Mouse (Mus musculus): Measurements from ENCODE around the gene Hdac7. TPM values are rescaled to one million over a fixed set of nuclear protein-coding genes. Genes with fewer than 3 reads are reported as not detected.

The Hdac7 gene
- polyA plus RNA-seq, 1 experiment, result 29.9 TPM

DNA sequence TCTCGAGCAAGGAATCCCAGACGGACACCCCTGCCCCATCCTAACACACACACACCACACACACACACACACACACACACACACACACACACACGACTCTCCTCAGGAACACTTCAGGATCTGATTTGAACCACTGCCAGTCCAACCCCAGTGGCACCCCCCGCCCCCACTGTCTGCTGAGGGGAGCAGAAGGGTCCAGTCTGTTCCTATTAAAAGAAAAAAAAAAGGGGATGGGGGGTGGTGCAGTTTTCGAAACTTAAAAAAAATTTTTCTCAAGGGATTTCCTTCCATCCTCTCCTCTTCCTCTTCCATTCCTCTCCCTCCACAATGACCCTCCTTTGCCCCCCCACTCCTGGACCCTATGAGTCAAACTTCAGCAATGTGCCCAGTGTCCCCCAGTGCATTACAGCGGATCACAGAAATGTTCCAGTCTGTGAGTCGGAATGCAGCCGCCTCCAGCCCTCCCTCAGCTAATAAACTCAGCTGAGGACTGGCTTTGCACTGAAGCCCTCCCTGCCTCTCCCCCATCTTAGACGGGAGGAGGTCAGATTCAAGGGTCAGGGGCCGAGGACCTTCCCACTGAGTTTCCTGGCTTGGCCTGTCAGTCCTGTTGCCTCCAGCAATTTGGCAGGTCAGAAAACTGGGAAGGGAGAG is 12.2 kb downstream of the Hdac7 start:
- 30% methylated on average over 10 of the region's 10 CpGs for WGBS
- H3K4me3 ChIP-seq (ENCODE audit: low read depth, low read length), result peak overlapping the region; percentile 64
- H3K27ac ChIP-seq (ENCODE audit: insufficient read depth, low read depth, low read length), result peak overlapping the region; percentile 70
- no peak for TF ChIP-seq CTCF (IDR thresholded peaks at IDR 0.05; ENCODE audit: extremely low read depth, insufficient read length, insufficient replicate concordance, low read depth, low read length)
- H3K27me3 ChIP-seq (ENCODE audit: control insufficient read depth, insufficient read depth, low read length), result no peaks in the 10 kb centered on the region
- no peaks in the 10 kb centered on the region for H3K36me3 ChIP-seq (ENCODE audit: control insufficient read depth, insufficient read depth, low read length)
- H3K4me1 ChIP-seq (ENCODE audit: control insufficient read depth, insufficient read depth, insufficient read length, low read length), result peaks cover 18% of the 10 kb centered on the region; the same call in 1 of the 2 replicates

DNA sequence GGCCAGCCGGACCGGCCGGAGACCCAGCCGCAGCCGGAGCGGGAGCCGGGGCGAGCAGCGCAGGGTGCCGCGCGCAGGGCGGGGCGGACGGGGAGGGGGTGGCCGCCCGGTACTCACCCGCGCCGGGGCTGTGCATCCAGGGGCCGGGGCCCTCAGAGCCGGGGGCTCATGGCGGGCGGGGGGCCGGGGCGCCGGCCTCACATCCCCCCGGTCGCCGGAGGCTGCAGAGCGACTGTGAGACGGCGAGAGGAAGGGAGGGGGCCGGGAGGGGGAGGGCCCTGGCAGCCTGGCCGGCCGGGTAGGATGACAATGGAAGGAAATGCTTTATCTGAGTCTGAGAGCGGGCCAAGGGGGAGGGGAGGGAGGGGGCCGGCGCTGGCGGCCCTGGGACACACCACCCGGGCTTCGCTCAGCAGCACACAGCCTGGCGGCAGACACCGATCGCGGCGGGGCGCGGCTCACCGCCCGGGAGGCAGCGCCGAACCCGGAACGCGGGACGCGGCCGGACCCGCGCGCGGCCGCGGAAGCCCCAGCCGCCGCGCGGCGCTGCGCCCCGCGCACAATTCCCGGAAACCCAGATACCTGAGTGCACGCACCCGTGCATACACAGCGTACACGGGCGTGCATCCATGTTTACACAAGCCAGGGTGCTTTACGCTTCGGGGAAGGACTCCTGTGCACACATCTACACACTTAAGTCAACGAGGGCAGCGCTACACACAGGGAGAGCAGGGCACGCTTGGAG is 12.9 kb downstream of the Hdac7 start:
- peak overlapping the region; percentile 70 for H3K27ac ChIP-seq (ENCODE audit: insufficient read depth, low read depth, low read length)
- peak overlapping the region; percentile 64 for H3K4me3 ChIP-seq (ENCODE audit: low read depth, low read length)
- TF ChIP-seq CTCF (IDR thresholded peaks at IDR 0.05; ENCODE audit: extremely low read depth, insufficient read length, insufficient replicate concordance, low read depth, low read length) (no peak), POLR2A (IDR thresholded peaks at IDR 0.05; ENCODE audit: low read depth, low read length) (no peak)
- under 1% methylated on average over 84 of the region's 84 CpGs for WGBS
- peaks cover 14% of the 10 kb centered on the region; the same call in 1 of the 2 replicates for H3K4me1 ChIP-seq (ENCODE audit: control insufficient read depth, insufficient read depth, insufficient read length, low read length)
- no peaks in the 10 kb centered on the region for H3K27me3 ChIP-seq (ENCODE audit: control insufficient read depth, insufficient read depth, low read length)
- H3K36me3 ChIP-seq (ENCODE audit: control insufficient read depth, insufficient read depth, low read length), result no peaks in the 10 kb centered on the region

DNA sequence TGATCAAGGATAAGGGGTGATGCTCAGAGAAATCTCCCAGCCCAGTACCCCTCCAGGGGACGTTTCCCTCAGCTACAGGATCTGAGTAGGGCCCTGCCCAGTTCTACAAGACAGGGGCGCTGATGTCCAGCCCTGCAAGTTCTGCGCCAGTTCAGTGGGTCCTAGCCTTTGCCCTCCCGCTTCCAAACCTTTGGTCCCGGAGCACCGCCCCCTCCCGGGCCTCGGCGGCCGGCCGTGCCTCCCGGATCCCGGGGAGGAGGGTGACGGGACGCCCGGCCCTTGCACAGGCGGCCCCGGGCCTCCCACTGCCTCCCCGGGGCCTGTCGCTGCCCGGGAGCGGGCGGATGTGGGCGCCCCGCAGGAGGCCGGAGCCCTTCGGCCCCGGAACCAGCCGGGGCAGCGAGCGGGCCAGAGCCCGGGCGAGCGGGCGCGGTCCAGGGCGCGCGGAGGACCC is 13.5 kb downstream of the Hdac7 start:
- TF ChIP-seq CTCF (IDR thresholded peaks at IDR 0.05; ENCODE audit: extremely low read depth, insufficient read length, insufficient replicate concordance, low read depth, low read length) (no peak), POLR2A (IDR thresholded peaks at IDR 0.05; ENCODE audit: low read depth, low read length) (no peak)
- peaks cover 16% of the 10 kb centered on the region; the same call in 1 of the 2 replicates for H3K4me1 ChIP-seq (ENCODE audit: control insufficient read depth, insufficient read depth, insufficient read length, low read length)
- WGBS, result under 1% methylated on average over 39 of the region's 39 CpGs
- peak overlapping the region; percentile 64 for H3K4me3 ChIP-seq (ENCODE audit: low read depth, low read length)
- peak overlapping the region; percentile 45 for H3K27ac ChIP-seq (ENCODE audit: insufficient read depth, low read depth, low read length)
- no peaks in the 10 kb centered on the region for H3K27me3 ChIP-seq (ENCODE audit: control insufficient read depth, insufficient read depth, low read length)
- H3K36me3 ChIP-seq (ENCODE audit: control insufficient read depth, insufficient read depth, low read length), result no peaks in the 10 kb centered on the region

DNA sequence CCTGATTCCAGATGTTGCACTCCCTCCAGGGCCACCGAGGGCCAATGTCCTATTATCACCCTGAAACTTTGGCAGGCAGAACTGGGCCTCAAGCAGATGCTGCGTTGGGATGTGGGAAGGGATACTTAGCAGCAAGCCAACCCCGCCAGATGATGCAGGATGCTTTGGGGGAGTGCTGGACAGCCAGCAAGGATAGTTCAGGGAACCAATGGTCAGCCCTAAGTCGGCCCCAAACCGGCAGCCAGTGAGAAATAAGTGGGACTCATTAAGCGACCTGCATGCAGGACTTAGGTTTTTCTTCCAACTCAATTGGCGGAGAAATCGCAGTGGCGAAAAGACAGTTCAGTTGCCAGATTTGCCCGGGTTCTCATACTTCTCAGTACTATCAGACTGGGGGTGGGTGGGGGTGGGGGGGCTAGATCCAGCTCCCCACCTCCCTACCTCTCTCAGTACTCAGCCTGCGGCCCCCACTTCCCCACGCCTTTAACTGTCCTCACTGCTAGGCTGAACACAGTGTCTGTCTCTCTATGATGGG is 14.0 kb downstream of the Hdac7 start:
- no peaks in the 10 kb centered on the region for H3K27me3 ChIP-seq (ENCODE audit: control insufficient read depth, insufficient read depth, low read length)
- 50% methylated on average over 12 of the region's 12 CpGs for WGBS
- H3K4me1 ChIP-seq (ENCODE audit: control insufficient read depth, insufficient read depth, insufficient read length, low read length), result peaks cover 21% of the 10 kb centered on the region
- no peaks in the 10 kb centered on the region for H3K36me3 ChIP-seq (ENCODE audit: control insufficient read depth, insufficient read depth, low read length)
- peak overlapping the region; percentile 64 for H3K4me3 ChIP-seq (ENCODE audit: low read depth, low read length)
- TF ChIP-seq POLR2A (IDR thresholded peaks at IDR 0.05; ENCODE audit: low read depth, low read length) (no peak), CTCF (IDR thresholded peaks at IDR 0.05; ENCODE audit: extremely low read depth, insufficient read length, insufficient replicate concordance, low read depth, low read length) (no peak)
- peak overlapping the region; percentile 45 for H3K27ac ChIP-seq (ENCODE audit: insufficient read depth, low read depth, low read length)

DNA sequence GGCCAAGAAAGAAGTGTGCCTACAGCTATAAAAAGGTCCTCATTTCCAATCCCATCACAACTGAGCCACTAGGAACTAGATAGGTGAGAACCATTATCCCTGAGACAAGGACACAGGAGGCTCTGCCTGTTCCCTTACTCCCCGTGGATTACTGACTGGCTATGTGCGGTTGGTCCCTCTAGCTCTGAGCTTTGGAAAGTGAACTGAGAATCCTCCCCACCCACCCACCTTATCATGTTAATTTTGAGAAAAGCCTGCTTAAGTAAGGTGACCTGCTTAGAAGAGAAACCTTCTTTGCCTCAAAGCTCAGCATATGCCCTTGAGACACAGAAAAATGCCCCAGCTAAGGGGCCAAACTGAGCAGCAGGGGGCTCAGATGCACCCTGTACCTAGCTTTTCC is 14.9 kb downstream of the Hdac7 start:
- Histone ChIP-seq H3K4me1 (ENCODE audit: control insufficient read depth, insufficient read depth, insufficient read length, low read length) (peaks cover 25% of the 10 kb centered on the region), H3K36me3 (ENCODE audit: control insufficient read depth, insufficient read depth, low read length) (no peaks in the 10 kb centered on the region), H3K27me3 (ENCODE audit: control insufficient read depth, insufficient read depth, low read length) (no peaks in the 10 kb centered on the region), H3K4me3 (ENCODE audit: low read depth, low read length) (no peak overlapping the region), H3K27ac (ENCODE audit: insufficient read depth, low read depth, low read length) (peak overlapping the region; percentile 54; the same call in 1 of the 2 replicates)
- WGBS, result 66% methylated on average over 2 of the region's 2 CpGs
- TF ChIP-seq CTCF (IDR thresholded peaks at IDR 0.05; ENCODE audit: extremely low read depth, insufficient read length, insufficient replicate concordance, low read depth, low read length), result no peak
- no peak for TF ChIP-seq POLR2A (IDR thresholded peaks at IDR 0.05; ENCODE audit: low read depth, low read length)

DNA sequence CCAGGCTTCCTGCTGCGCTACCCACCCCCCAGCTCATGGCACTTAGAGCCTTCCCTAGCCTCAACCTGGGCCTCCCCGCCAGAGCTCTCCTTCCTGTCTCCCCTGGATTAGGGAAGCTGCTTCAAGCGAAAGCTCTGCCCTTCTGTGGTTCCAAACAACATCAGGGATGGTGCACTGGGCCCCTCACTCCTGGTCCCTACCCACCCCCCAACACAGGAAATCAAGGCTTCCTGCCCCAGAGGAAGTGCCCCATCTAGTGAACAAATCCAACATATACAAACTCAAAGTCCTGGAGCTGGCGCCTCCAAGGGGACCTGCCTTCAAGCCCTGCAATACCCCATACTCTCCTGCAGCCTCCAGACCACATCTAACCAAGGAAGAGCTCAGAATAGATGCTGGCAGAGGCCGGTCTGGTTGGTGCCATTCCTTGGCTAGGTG is 15.4 kb downstream of the Hdac7 start:
- Histone ChIP-seq H3K27ac (ENCODE audit: insufficient read depth, low read depth, low read length) (peak overlapping the region; percentile 54), H3K36me3 (ENCODE audit: control insufficient read depth, insufficient read depth, low read length) (no peaks in the 10 kb centered on the region), H3K4me1 (ENCODE audit: control insufficient read depth, insufficient read depth, insufficient read length, low read length) (peaks cover 26% of the 10 kb centered on the region), H3K27me3 (ENCODE audit: control insufficient read depth, insufficient read depth, low read length) (no peaks in the 10 kb centered on the region), H3K4me3 (ENCODE audit: low read depth, low read length) (no peak overlapping the region)
- TF ChIP-seq CTCF (IDR thresholded peaks at IDR 0.05; ENCODE audit: extremely low read depth, insufficient read length, insufficient replicate concordance, low read depth, low read length) (no peak), POLR2A (IDR thresholded peaks at IDR 0.05; ENCODE audit: low read depth, low read length) (no peak)
- WGBS, result 76% methylated on average over 5 of the region's 5 CpGs

Measured in small intestine, adult 2 months (tissue).